Mouse (Mus musculus): ENCODE data around the gene Ralbp1. TPM values are rescaled to one million over a fixed set of nuclear protein-coding genes. Genes with fewer than 3 reads are reported as not detected.

Gene Ralbp1
- 58.5 and 61.3 TPM in 2 replicates for polyA plus RNA-seq (2016; fragmentation: Nextera tagmentation; extraction: Ambion mirVana)

GRCm38 (mm10) chr17:65885697-65886529 lies at the start of gene Ralbp1:
Ralbp1 (minus strand) TSS chr17:65885798.
- DNase-seq (ENCODE audit: low spot score): peak; percentile 32
- Histone ChIP-seq H3K9me3 (no peaks in the 10 kb centered on the region), H3K27ac (replicated peaks) (peak within 1 kb of the TSS; percentile 90), H3K4me3 (peak within 1 kb of the TSS; percentile 99), H3K27me3 (replicated peaks; ENCODE audit: low read depth, poor library complexity, severe bottlenecking) (no peaks in the 10 kb centered on the region), H3K36me3 (replicated peaks) (no peaks in the 10 kb centered on the region), H3K4me1 (peaks cover 26% of the 10 kb centered on the region)
- WGBS: 12% methylated on average over 14 of the region's 14 CpGs

GRCm38 (mm10) chr17:65933741-65934140 lies 48.1 kb upstream of the Ralbp1 start:
- WGBS: 93% methylated on average over 2 of the region's 2 CpGs
- Histone ChIP-seq H3K27ac (replicated peaks) (no peak overlapping the region), H3K27me3 (replicated peaks; ENCODE audit: low read depth, poor library complexity, severe bottlenecking) (no peaks in the 10 kb centered on the region), H3K4me3 (no peak overlapping the region), H3K9me3 (no peaks in the 10 kb centered on the region), H3K36me3 (replicated peaks) (peaks cover 74% of the 10 kb centered on the region), H3K4me1 (peaks cover 20% of the 10 kb centered on the region)
- DNase-seq (ENCODE audit: low spot score): no peak

- Histone ChIP-seq H3K4me3 (no peak overlapping the region), H3K27ac (replicated peaks) (peak overlapping the region; percentile 62), H3K36me3 (replicated peaks) (peaks cover 80% of the 10 kb centered on the region), H3K9me3 (no peaks in the 10 kb centered on the region), H3K4me1 (peaks cover 20% of the 10 kb centered on the region), H3K27me3 (replicated peaks; ENCODE audit: low read depth, poor library complexity, severe bottlenecking) (no peaks in the 10 kb centered on the region)
- peak; percentile 49 for DNase-seq (ENCODE audit: low spot score)
- 36% methylated on average over 6 of the region's 6 CpGs for WGBS
Measured at GRCm38 (mm10) chr17:65931525-65931924, 45.9 kb upstream of the Ralbp1 start.

GRCm38 (mm10) chr17:65930960-65931359 lies 45.4 kb upstream of the Ralbp1 start:
- no peak overlapping the region for H3K27ac ChIP-seq (replicated peaks)
- peaks cover 20% of the 10 kb centered on the region for H3K4me1 ChIP-seq
- H3K9me3 ChIP-seq: no peaks in the 10 kb centered on the region
- 76% methylated on average over 6 of the region's 6 CpGs for WGBS
- peaks cover 80% of the 10 kb centered on the region for H3K36me3 ChIP-seq (replicated peaks)
- no peak for DNase-seq (ENCODE audit: low spot score)
- H3K4me3 ChIP-seq: no peak overlapping the region
- H3K27me3 ChIP-seq (replicated peaks; ENCODE audit: low read depth, poor library complexity, severe bottlenecking): no peaks in the 10 kb centered on the region

- Histone ChIP-seq H3K27ac (replicated peaks) (no peak overlapping the region), H3K4me3 (no peak overlapping the region), H3K4me1 (peaks cover 20% of the 10 kb centered on the region), H3K36me3 (replicated peaks) (peaks cover 80% of the 10 kb centered on the region), H3K9me3 (no peaks in the 10 kb centered on the region), H3K27me3 (replicated peaks; ENCODE audit: low read depth, poor library complexity, severe bottlenecking) (no peaks in the 10 kb centered on the region)
- no peak for DNase-seq (ENCODE audit: low spot score)
- WGBS: 83% methylated on average over 7 of the region's 7 CpGs
Measured at GRCm38 (mm10) chr17:65930158-65930826, 44.7 kb upstream of the Ralbp1 start.

GRCm38 (mm10) chr17:65929319-65929978 lies 43.9 kb upstream of the Ralbp1 start:
- H3K36me3 ChIP-seq (replicated peaks): peaks cover 77% of the 10 kb centered on the region
- H3K27ac ChIP-seq (replicated peaks): no peak overlapping the region
- DNase-seq (ENCODE audit: low spot score): no peak
- no peaks in the 10 kb centered on the region for H3K27me3 ChIP-seq (replicated peaks; ENCODE audit: low read depth, poor library complexity, severe bottlenecking)
- WGBS: 85% methylated on average over 22 of the region's 22 CpGs
- H3K9me3 ChIP-seq: no peaks in the 10 kb centered on the region
- no peak overlapping the region for H3K4me3 ChIP-seq
- H3K4me1 ChIP-seq: peaks cover 20% of the 10 kb centered on the region

- WGBS: 80% methylated on average over 4 of the region's 4 CpGs
- no peak for DNase-seq (ENCODE audit: low spot score)
- no peak overlapping the region for H3K27ac ChIP-seq (replicated peaks)
- no peaks in the 10 kb centered on the region for H3K9me3 ChIP-seq
- H3K4me3 ChIP-seq: no peak overlapping the region
- H3K36me3 ChIP-seq (replicated peaks): peaks cover 77% of the 10 kb centered on the region
- no peaks in the 10 kb centered on the region for H3K27me3 ChIP-seq (replicated peaks; ENCODE audit: low read depth, poor library complexity, severe bottlenecking)
- H3K4me1 ChIP-seq: peaks cover 19% of the 10 kb centered on the region
Measured at GRCm38 (mm10) chr17:65927077-65927476, 41.5 kb upstream of the Ralbp1 start.

- H3K9me3 ChIP-seq: no peaks in the 10 kb centered on the region
- 78% methylated on average over 5 of the region's 5 CpGs for WGBS
- H3K4me1 ChIP-seq: no peaks in the 10 kb centered on the region
- no peak for DNase-seq (ENCODE audit: low spot score)
- H3K27ac ChIP-seq (replicated peaks): no peak overlapping the region
- H3K4me3 ChIP-seq: no peak overlapping the region
- H3K27me3 ChIP-seq (replicated peaks; ENCODE audit: low read depth, poor library complexity, severe bottlenecking): no peaks in the 10 kb centered on the region
- H3K36me3 ChIP-seq (replicated peaks): peaks cover 85% of the 10 kb centered on the region
Measured at GRCm38 (mm10) chr17:65924218-65924617, 38.6 kb upstream of the Ralbp1 start.

- no peaks in the 10 kb centered on the region for H3K27me3 ChIP-seq (replicated peaks; ENCODE audit: low read depth, poor library complexity, severe bottlenecking)
- peaks cover 70% of the 10 kb centered on the region for H3K36me3 ChIP-seq (replicated peaks)
- no peaks in the 10 kb centered on the region for H3K9me3 ChIP-seq
- H3K4me1 ChIP-seq: no peaks in the 10 kb centered on the region
- 86% methylated on average over 6 of the region's 6 CpGs for WGBS
- no peak overlapping the region for H3K4me3 ChIP-seq
- H3K27ac ChIP-seq (replicated peaks): no peak overlapping the region
- no peak for DNase-seq (ENCODE audit: low spot score)
Measured at GRCm38 (mm10) chr17:65921975-65922374, 36.4 kb upstream of the Ralbp1 start.

- no peaks in the 10 kb centered on the region for H3K27me3 ChIP-seq (replicated peaks; ENCODE audit: low read depth, poor library complexity, severe bottlenecking)
- 53% methylated on average over 3 of the region's 3 CpGs for WGBS
- no peak overlapping the region for H3K27ac ChIP-seq (replicated peaks)
- H3K36me3 ChIP-seq (replicated peaks): peaks cover 50% of the 10 kb centered on the region
- DNase-seq (ENCODE audit: low spot score): no peak
- H3K9me3 ChIP-seq: no peaks in the 10 kb centered on the region
- no peaks in the 10 kb centered on the region; the same call in 1 of the 2 replicates for H3K4me1 ChIP-seq
- no peak overlapping the region for H3K4me3 ChIP-seq
Measured at GRCm38 (mm10) chr17:65919235-65919634, 33.6 kb upstream of the Ralbp1 start.

GRCm38 (mm10) chr17:65916135-65916668 lies 30.6 kb upstream of the Ralbp1 start:
- Histone ChIP-seq H3K27me3 (replicated peaks; ENCODE audit: low read depth, poor library complexity, severe bottlenecking) (no peaks in the 10 kb centered on the region), H3K9me3 (no peaks in the 10 kb centered on the region), H3K4me1 (peaks cover 8% of the 10 kb centered on the region), H3K36me3 (replicated peaks) (peaks cover 21% of the 10 kb centered on the region), H3K27ac (replicated peaks) (peak overlapping the region; percentile 12), H3K4me3 (no peak overlapping the region)
- DNase-seq (ENCODE audit: low spot score): no peak
- WGBS: 53% methylated on average over 8 of the region's 8 CpGs

- DNase-seq (ENCODE audit: low spot score): no peak
- WGBS: 60% methylated on average over 6 of the region's 6 CpGs
Measured at GRCm38 (mm10) chr17:65914083-65914482, 28.5 kb upstream of the Ralbp1 start.

More at GRCm38 (mm10) chr17:65914083-65914482, 28.5 kb upstream of the Ralbp1 start:
- Histone ChIP-seq H3K4me1 (peaks cover 11% of the 10 kb centered on the region), H3K36me3 (replicated peaks) (peaks cover 7% of the 10 kb centered on the region; the same call in 1 of the 2 replicates), H3K27ac (replicated peaks) (no peak overlapping the region), H3K9me3 (no peaks in the 10 kb centered on the region), H3K27me3 (replicated peaks; ENCODE audit: low read depth, poor library complexity, severe bottlenecking) (no peaks in the 10 kb centered on the region), H3K4me3 (no peak overlapping the region)
